Mouse (Mus musculus): ENCODE results near the gene Tmcc2. TPM values are rescaled to one million over a fixed set of nuclear protein-coding genes. Genes with fewer than 3 reads are reported as not detected.

Gene Tmcc2
- polyA plus RNA-seq, 2 experiments: 9.1 to 18.0 TPM

GRCm38 (mm10) chr1:132312043-132312442 lies 79.0 kb downstream of the Tmcc2 start:
- Histone ChIP-seq H3K36me3 (ENCODE audit: control insufficient read depth, insufficient read depth, low read length) (no peaks in the 10 kb centered on the region), H3K27ac (replicated peaks; ENCODE audit: low read depth, low read length) (no peak overlapping the region), H3K9me3 (ENCODE audit: control insufficient read depth, low read length) (no peaks in the 10 kb centered on the region), H3K4me1 (ENCODE audit: control insufficient read depth, insufficient read depth, low read length) (peaks cover 6% of the 10 kb centered on the region; the same call in 1 of the 2 replicates), H3K9ac (ENCODE audit: low read depth, low read length, severe bottlenecking) (no peak overlapping the region), H3K4me2 (replicated peaks; ENCODE audit: low read depth, low read length, severe bottlenecking) (no peak overlapping the region), H3K4me3 (replicated peaks; ENCODE audit: low read length) (no peak overlapping the region), H3K27me3 (ENCODE audit: control insufficient read depth, insufficient read depth, low read length) (peaks cover 2% of the 10 kb centered on the region)
- ATAC-seq (ENCODE audit: low FRiP score, low read depth) (no peak), DNase-seq (ENCODE audit: low spot score) (no peak)
- no peak for TF ChIP-seq POLR2A (IDR thresholded peaks at IDR 0.05; ENCODE audit: borderline replicate concordance, extremely low read depth, insufficient read depth, insufficient read length)
- WGBS: 59% methylated on average over 2 of the region's 2 CpGs

GRCm38 (mm10) chr1:132311174-132311859 lies 79.8 kb downstream of the Tmcc2 start:
- Histone ChIP-seq H3K4me1 (ENCODE audit: control insufficient read depth, insufficient read depth, low read length) (peaks cover 5% of the 10 kb centered on the region; the same call in 1 of the 2 replicates), H3K27me3 (ENCODE audit: control insufficient read depth, insufficient read depth, low read length) (no peaks in the 10 kb centered on the region; the same call in 1 of the 2 replicates), H3K4me3 (replicated peaks; ENCODE audit: low read length) (no peak overlapping the region), H3K4me2 (replicated peaks; ENCODE audit: low read depth, low read length, severe bottlenecking) (no peak overlapping the region), H3K36me3 (ENCODE audit: control insufficient read depth, insufficient read depth, low read length) (no peaks in the 10 kb centered on the region), H3K27ac (replicated peaks; ENCODE audit: low read depth, low read length) (no peak overlapping the region), H3K9ac (ENCODE audit: low read depth, low read length, severe bottlenecking) (no peak overlapping the region), H3K9me3 (ENCODE audit: control insufficient read depth, low read length) (no peaks in the 10 kb centered on the region)
- DNase-seq (ENCODE audit: low spot score) (no peak), ATAC-seq (ENCODE audit: low FRiP score, low read depth) (no peak)
- 59% methylated on average over 10 of the region's 10 CpGs for WGBS
- no peak for TF ChIP-seq POLR2A (IDR thresholded peaks at IDR 0.05; ENCODE audit: borderline replicate concordance, extremely low read depth, insufficient read depth, insufficient read length)

GRCm38 (mm10) chr1:132310754-132311153 lies 80.3 kb downstream of the Tmcc2 start:
- H3K9me3 ChIP-seq (ENCODE audit: control insufficient read depth, low read length): no peaks in the 10 kb centered on the region
- H3K9ac ChIP-seq (ENCODE audit: low read depth, low read length, severe bottlenecking): no peak overlapping the region
- no peak overlapping the region for H3K4me3 ChIP-seq (replicated peaks; ENCODE audit: low read length)
- no peaks in the 10 kb centered on the region; the same call in 1 of the 2 replicates for H3K27me3 ChIP-seq (ENCODE audit: control insufficient read depth, insufficient read depth, low read length)
- WGBS: 56% methylated on average over 7 of the region's 7 CpGs
- no peaks in the 10 kb centered on the region for H3K36me3 ChIP-seq (ENCODE audit: control insufficient read depth, insufficient read depth, low read length)
- no peak overlapping the region for H3K27ac ChIP-seq (replicated peaks; ENCODE audit: low read depth, low read length)
- TF ChIP-seq POLR2A (IDR thresholded peaks at IDR 0.05; ENCODE audit: borderline replicate concordance, extremely low read depth, insufficient read depth, insufficient read length): no peak
- 0 out of 2 replicates have a peak, but pooled peaks cover 3% of the 10 kb centered on the region for H3K4me1 ChIP-seq (ENCODE audit: control insufficient read depth, insufficient read depth, low read length)
- no peak for ATAC-seq (ENCODE audit: low FRiP score, low read depth)
- no peak for DNase-seq (ENCODE audit: low spot score)
- no peak overlapping the region for H3K4me2 ChIP-seq (replicated peaks; ENCODE audit: low read depth, low read length, severe bottlenecking)

- no peaks in the 10 kb centered on the region for H3K4me1 ChIP-seq (ENCODE audit: control insufficient read depth, insufficient read depth, low read length)
Measured at GRCm38 (mm10) chr1:132308674-132309073, 82.4 kb downstream of the Tmcc2 start.

GRCm38 (mm10) chr1:132307962-132308361 lies 83.1 kb downstream of the Tmcc2 start:
- Histone ChIP-seq H3K27me3 (ENCODE audit: control insufficient read depth, insufficient read depth, low read length) (no peaks in the 10 kb centered on the region), H3K4me2 (replicated peaks; ENCODE audit: low read depth, low read length, severe bottlenecking) (no peak overlapping the region), H3K36me3 (ENCODE audit: control insufficient read depth, insufficient read depth, low read length) (no peaks in the 10 kb centered on the region), H3K4me1 (ENCODE audit: control insufficient read depth, insufficient read depth, low read length) (no peaks in the 10 kb centered on the region), H3K27ac (replicated peaks; ENCODE audit: low read depth, low read length) (no peak overlapping the region), H3K9ac (ENCODE audit: low read depth, low read length, severe bottlenecking) (no peak overlapping the region), H3K9me3 (ENCODE audit: control insufficient read depth, low read length) (no peaks in the 10 kb centered on the region), H3K4me3 (replicated peaks; ENCODE audit: low read length) (no peak overlapping the region)
- ATAC-seq (ENCODE audit: low FRiP score, low read depth) (no peak), DNase-seq (ENCODE audit: low spot score) (no peak)
- 86% methylated on average over 6 of the region's 6 CpGs for WGBS
- no peak for TF ChIP-seq POLR2A (IDR thresholded peaks at IDR 0.05; ENCODE audit: borderline replicate concordance, extremely low read depth, insufficient read depth, insufficient read length)

More at GRCm38 (mm10) chr1:132308674-132309073, 82.4 kb downstream of the Tmcc2 start:
- Histone ChIP-seq H3K27me3 (ENCODE audit: control insufficient read depth, insufficient read depth, low read length) (no peaks in the 10 kb centered on the region), H3K9me3 (ENCODE audit: control insufficient read depth, low read length) (no peaks in the 10 kb centered on the region), H3K4me3 (replicated peaks; ENCODE audit: low read length) (no peak overlapping the region), H3K4me2 (replicated peaks; ENCODE audit: low read depth, low read length, severe bottlenecking) (no peak overlapping the region), H3K36me3 (ENCODE audit: control insufficient read depth, insufficient read depth, low read length) (no peaks in the 10 kb centered on the region), H3K27ac (replicated peaks; ENCODE audit: low read depth, low read length) (no peak overlapping the region), H3K9ac (ENCODE audit: low read depth, low read length, severe bottlenecking) (no peak overlapping the region)
- DNase-seq (ENCODE audit: low spot score) (no peak), ATAC-seq (ENCODE audit: low FRiP score, low read depth) (no peak)
- no peak for TF ChIP-seq POLR2A (IDR thresholded peaks at IDR 0.05; ENCODE audit: borderline replicate concordance, extremely low read depth, insufficient read depth, insufficient read length)
- 87% methylated on average over 7 of the region's 7 CpGs for WGBS

All from limb, embryonic 14.5 days (tissue).